Mouse (Mus musculus) embryonic facial prominence, embryonic 13.5 days (tissue): ENCODE results near the gene 3110001I22Rik. TPM values are rescaled to one million over a fixed set of nuclear protein-coding genes. Genes with fewer than 3 reads are reported as not detected.

Experiments
- ATAC-seq: fragments of 200-750 bp; cut with Nextera tagmentation; 2 replicates; pipeline ENCODE4 v1.8.0; 2017; ENCODE audit warnings: low read depth; ENCODE audit not compliant: insufficient number of reproducible peaks, insufficient read depth, low FRiP score, low TSS enrichment
- H3K27ac ChIP-seq: fragments of 300-500 bp; sonication (generic); 2 replicates; pipeline ENCODE4 v1.5.1; 2015; ENCODE audit warnings: moderate library complexity, mild to moderate bottlenecking, inconsistent platforms
- H3K27me3 ChIP-seq: fragments of 300-500 bp; sonication (generic); 2 replicates; pipeline ENCODE4 v1.6.1; 2015; ENCODE audit warnings: mild to moderate bottlenecking, inconsistent platforms
- H3K36me3 ChIP-seq: fragments of 300-500 bp; sonication (generic); 2 replicates; pipeline ENCODE4 v1.6.1; 2015; ENCODE audit warnings: mild to moderate bottlenecking, inconsistent platforms
- H3K4me1 ChIP-seq: fragments of 300-500 bp; sonication (generic); 2 replicates; pipeline ENCODE4 v1.6.1; 2015; ENCODE audit warnings: inconsistent platforms
- H3K4me2 ChIP-seq: fragments of 300-500 bp; sonication (generic); 2 replicates; pipeline ENCODE4 v1.6.1; 2015; ENCODE audit warnings: moderate library complexity, mild to moderate bottlenecking, inconsistent platforms
- H3K4me3 ChIP-seq: fragments of 300-500 bp; sonication (generic); 2 replicates; pipeline ENCODE4 v1.5.1; 2015; ENCODE audit warnings: mild to moderate bottlenecking, inconsistent platforms
- H3K9ac ChIP-seq: fragments of 300-500 bp; sonication (generic); 2 replicates; pipeline ENCODE4 v1.6.1; 2015; ENCODE audit warnings: mild to moderate bottlenecking, inconsistent platforms
- H3K9me3 ChIP-seq: fragments of 300-500 bp; sonication (generic); 2 replicates; pipeline ENCODE4 v1.6.1; 2016; ENCODE audit warnings: inconsistent platforms
- WGBS: fragments of 180-500 bp; shearing (Covaris S2); methylation state at CpG from one replicate; pipeline ENCODE4 v1.1.7; 2015; ENCODE audit warnings: mixed read lengths; 5-methylcytosine and 5-hydroxymethylcytosine counted together
- polyA plus RNA-seq: library from polyadenylated mRNA; unstranded; fragments of >200 nt; fragmentation: Nextera tagmentation; extraction: Ambion mirVana; gene quantifications from 2 replicates; pipeline ENCODE4 v1.2.1, GENCODE M21; 2015

3110001I22Rik gene
- polyA plus RNA-seq, 1 experiment from 2014 or later: 7.1 TPM

- 86% methylated on average over 5 of the region's 5 CpGs for WGBS
- Histone ChIP-seq H3K4me3 (no peak overlapping the region), H3K27ac (no peak overlapping the region), H3K27me3 (peaks cover 6% of the 10 kb centered on the region; the same call in 1 of the 2 replicates), H3K9ac (no peak overlapping the region), H3K4me2 (no peak overlapping the region), H3K36me3 (no peaks in the 10 kb centered on the region), H3K4me1 (no peaks in the 10 kb centered on the region; the same call in 1 of the 2 replicates), H3K9me3 (no peaks in the 10 kb centered on the region)
- no peak for ATAC-seq
These were observed 56.1 kb downstream of the 3110001I22Rik start for GRCm38 (mm10) chr16:13727811-13728335.

Other genes with a start within 250 kb of the 3110001I22Rik start
- 41.8 and 42.2 TPM in 2 replicates for gene Parn, start 3.8 kb upstream of the 3110001I22Rik start, polyA plus RNA-seq
- 47.6 and 53.1 TPM in 2 replicates for gene Bfar, start 71 bp upstream of the 3110001I22Rik start, polyA plus RNA-seq
- gene Pla2g10, start 59.1 kb downstream of the 3110001I22Rik start, polyA plus RNA-seq: 0.15 TPM in 1 of 2 replicates, not detected in the other
- gene Rrn3, start 108.8 kb downstream of the 3110001I22Rik start, polyA plus RNA-seq: 70.2 and 72.7 TPM in 2 replicates
- gene Ntan1, start 146.9 kb downstream of the 3110001I22Rik start, polyA plus RNA-seq: 235 and 236 TPM in 2 replicates
- 92.5 and 106 TPM in 2 replicates for gene Pdxdc1, start 231.2 kb downstream of the 3110001I22Rik start, polyA plus RNA-seq
- gene Mpv17l, start 231.2 kb downstream of the 3110001I22Rik start, polyA plus RNA-seq: 4.0 and 5.3 TPM in 2 replicates